Mouse (Mus musculus): ENCODE data around the gene Olfr73.

- no peak for TF ChIP-seq GATA1 (IDR thresholded peaks at IDR 0.05; ENCODE audit: borderline replicate concordance, low read length)
- TF ChIP-seq FLI1 (IDR thresholded peaks at IDR 0.05; ENCODE audit: low read length): no peak
Measured at GRCm38 (mm10) chr2:88007515-88008318, 29.8 kb downstream of the Olfr73 start, which contains the start of gene Olfr1160.

Data from megakaryocyte, embryonic 14.5 days (primary cell).